In genomic region chr8:12846447-12846846, GRCm38 (mm10) we compare ENCODE assay signal across 30 mouse cellular contexts.
"Had no signal": no experiment of that assay in that cellular context is flagged by ENCODE, and none has a peak within 500 bp of the region (broad histone marks: within the 10 kb centered on the region; RNA-seq: fewer than 3 reads in every experiment).

No protein-coding gene starts in this region.

- H3K27me3 ChIP-seq: limb, embryonic 12.5 days; limb, embryonic 13.5 days; limb, embryonic 15.5 days; lung, embryonic 15.5 days; midbrain, embryonic 12.5 days; midbrain, embryonic 13.5 days; midbrain, embryonic 15.5 days; neural tube, embryonic 12.5 days had no signal

- ATAC-seq: liver, embryonic 12.5 days; liver, postnatal 0 days; lung, postnatal 0 days; midbrain, embryonic 13.5 days; midbrain, embryonic 15.5 days had no signal

- H3K9me3 ChIP-seq: limb, embryonic 10.5 days; limb, embryonic 12.5 days; limb, embryonic 13.5 days; limb, embryonic 15.5 days; liver, embryonic 12.5 days; liver, embryonic 13.5 days; liver, embryonic 15.5 days; lung, embryonic 15.5 days; midbrain, embryonic 10.5 days; midbrain, embryonic 12.5 days; midbrain, embryonic 13.5 days; midbrain, embryonic 15.5 days; neural tube, embryonic 12.5 days had no signal

- H3K4me2 ChIP-seq: limb, embryonic 12.5 days; limb, embryonic 13.5 days; limb, embryonic 15.5 days; liver, embryonic 11.5 days; liver, embryonic 12.5 days; liver, embryonic 13.5 days; liver, embryonic 15.5 days; lung, embryonic 14.5 days; lung, embryonic 15.5 days; midbrain, embryonic 12.5 days; midbrain, embryonic 13.5 days; midbrain, embryonic 15.5 days; neural tube, embryonic 12.5 days had no signal

- H3K9ac ChIP-seq: limb, embryonic 12.5 days; limb, embryonic 13.5 days; limb, embryonic 15.5 days; liver, embryonic 12.5 days; liver, embryonic 13.5 days; liver, embryonic 14.5 days; liver, embryonic 15.5 days; liver, postnatal 0 days; lung, embryonic 14.5 days; lung, embryonic 15.5 days; midbrain, embryonic 12.5 days; midbrain, embryonic 13.5 days; midbrain, embryonic 15.5 days; neural tube, embryonic 12.5 days had no signal

- H3K4me3 ChIP-seq: left cerebral cortex, adult 2 months; limb, embryonic 10.5 days; limb, embryonic 12.5 days; limb, embryonic 13.5 days; limb, embryonic 15.5 days; liver, embryonic 12.5 days; liver, embryonic 13.5 days; liver, embryonic 15.5 days; lung, embryonic 15.5 days; midbrain, embryonic 10.5 days; midbrain, embryonic 12.5 days; midbrain, embryonic 13.5 days; midbrain, embryonic 15.5 days; myocyte; neural tube, embryonic 12.5 days had no signal

- DNase-seq: left cerebral cortex, postnatal 4 days; liver; liver, embryonic 13.5 days; liver, postnatal 0 days; lung, adult 18-20 months; lung, adult 2 months; lung, embryonic 14.5 days; lung, postnatal 10 days; lung, postnatal 14 days; lung, postnatal 36 days; lung, postnatal 4 days; midbrain, embryonic 14.5 days had no signal

- H3K27ac ChIP-seq: left cerebral cortex, adult 2 months; limb, embryonic 10.5 days; limb, embryonic 12.5 days; limb, embryonic 13.5 days; limb, embryonic 15.5 days; liver, embryonic 12.5 days; liver, embryonic 13.5 days; liver, embryonic 14.5 days; liver, embryonic 15.5 days; lung, embryonic 15.5 days; macrophage; midbrain, embryonic 10.5 days; midbrain, embryonic 12.5 days; midbrain, embryonic 13.5 days; midbrain, embryonic 15.5 days; neural tube, embryonic 12.5 days had no signal

- H3K4me1 ChIP-seq: limb, embryonic 10.5 days; limb, embryonic 12.5 days; limb, embryonic 13.5 days; limb, embryonic 15.5 days; liver, embryonic 12.5 days; liver, embryonic 13.5 days; liver, embryonic 15.5 days; lung, embryonic 15.5 days; midbrain, embryonic 10.5 days; midbrain, embryonic 12.5 days; midbrain, embryonic 13.5 days; midbrain, embryonic 15.5 days; neural tube, embryonic 12.5 days had no signal
